Mouse (Mus musculus) G1E (cell line): ENCODE measurements around the gene Fut8. TPM values are rescaled to one million over a fixed set of nuclear protein-coding genes. Genes with fewer than 3 reads are reported as not detected.
"Not testable (repeated sequence)": the region's sequence is repeated elsewhere in the genome, so short reads cannot be mapped to it uniquely, and the experiment has no call there.

Source experiments
- ATAC-seq: 2 replicates; pipeline ENCODE4 v1.8.0; 2016; ENCODE audit warnings: mild to moderate bottlenecking; ENCODE audit not compliant: insufficient number of reproducible peaks, poor library complexity, low FRiP score, severe bottlenecking; ENCODE audit errors: extremely low read depth
- DNase-seq: peaks from one replicate; pipeline ENCODE4 v3.0.0; 2012; ENCODE audit warnings: low spot score
- H3K27me3 ChIP-seq: 2 replicates; pipeline ENCODE4 v1.6.1; 2012; ENCODE audit warnings: mild to moderate bottlenecking, low read length, inconsistent platforms; ENCODE audit not compliant: insufficient read depth
- H3K36me3 ChIP-seq: replicated peaks from 2 replicates; pipeline ENCODE3; 2012; ENCODE audit warnings: mild to moderate bottlenecking, inconsistent platforms
- H3K4me1 ChIP-seq: 2 replicates; pipeline ENCODE4 v1.6.1; 2012; ENCODE audit warnings: low read depth, low read length, inconsistent platforms, mixed read lengths; ENCODE audit not compliant: insufficient read depth
- H3K4me3 ChIP-seq: 2 replicates; pipeline ENCODE4 v1.5.1; 2012; ENCODE audit warnings: low read depth, mild to moderate bottlenecking, inconsistent platforms, low read length, moderate library complexity, mixed read lengths
- H3K9me3 ChIP-seq: replicated peaks from 2 replicates; pipeline ENCODE4 v1.6.1; 2012; ENCODE audit warnings: inconsistent platforms
- CTCF ChIP-seq: IDR thresholded peaks from 2 replicates; pipeline ENCODE4 v1.5.1; 2012; ENCODE audit warnings: low read depth, low read length, inconsistent platforms, mixed read lengths
- GATA1 ChIP-seq: IDR thresholded peaks from 2 replicates; pipeline ENCODE4 v1.6.1; 2012; ENCODE audit warnings: borderline replicate concordance, low read length, inconsistent platforms, mixed read lengths
- GATA2 ChIP-seq: IDR thresholded peaks from 2 replicates; pipeline ENCODE4 v1.6.1; 2012; ENCODE audit warnings: low read depth, low read length, inconsistent platforms, borderline replicate concordance
- POLR2AphosphoS5 ChIP-seq: IDR thresholded peaks from 2 replicates; pipeline ENCODE4 v1.6.1; 2012; ENCODE audit warnings: low read depth, low read length, inconsistent platforms; ENCODE audit not compliant: insufficient replicate concordance
- TAL1 ChIP-seq: conservative IDR thresholded peaks from 2 replicates; pipeline ENCODE4 v1.6.1; 2012; ENCODE audit warnings: low read depth, low read length, inconsistent platforms, mixed read lengths
- polyA plus RNA-seq: library from polyadenylated mRNA; stranded (reverse); fragments of >175 nt; gene quantifications from 2 replicates; pipeline ENCODE4 v1.2.3, GENCODE M21; 2012
- total RNA-seq, 2 experiments: library from RNA; stranded (forward) in 1 of 2; stranded (reverse) in 1 of 2; fragments of 200-1000 nt in 1 of 2; fragments of >200 nt in 1 of 2; fragmentation: Nextera tagmentation in 1 of 2; gene quantifications; 2 replicates each; pipeline ENCODE4 v1.2.3; 2014 to 2017

Gene Fut8
- total and polyA plus RNA-seq, 3 experiments = 35.8 to 447 (median 251) TPM

GRCm38 (mm10) chr12:77510758-77511157 is 272.8 kb downstream of the Fut8 start:
- no peak overlapping the region for H3K4me3 ChIP-seq
- ATAC-seq (no peak), DNase-seq (no peak)
- no peaks in the 10 kb centered on the region for H3K36me3 ChIP-seq
- TF ChIP-seq TAL1 = no peak
- TF ChIP-seq GATA2 = no peak
- no peak for TF ChIP-seq POLR2AphosphoS5
- no peak for TF ChIP-seq CTCF
- no peak for TF ChIP-seq GATA1
- no peaks in the 10 kb centered on the region for H3K9me3 ChIP-seq
- peaks cover 30% of the 10 kb centered on the region for H3K27me3 ChIP-seq
- no peaks in the 10 kb centered on the region for H3K4me1 ChIP-seq

GRCm38 (mm10) chr12:77511206-77511605 is 273.3 kb downstream of the Fut8 start:
- ATAC-seq = no peak
- H3K36me3 ChIP-seq = no peaks in the 10 kb centered on the region
- H3K4me1 ChIP-seq = no peaks in the 10 kb centered on the region
- H3K27me3 ChIP-seq = peaks cover 30% of the 10 kb centered on the region
- H3K9me3 ChIP-seq = no peaks in the 10 kb centered on the region
- no peak for DNase-seq
- no peak overlapping the region for H3K4me3 ChIP-seq
- TF ChIP-seq CTCF (no peak), GATA2 (no peak), TAL1 (no peak)

- Histone ChIP-seq H3K4me3 (no peak overlapping the region), H3K27me3 (peaks cover 33% of the 10 kb centered on the region), H3K9me3 (no peaks in the 10 kb centered on the region), H3K36me3 (no peaks in the 10 kb centered on the region), H3K4me1 (no peaks in the 10 kb centered on the region)
- no peak for TF ChIP-seq TAL1
- no peak for TF ChIP-seq POLR2AphosphoS5
- no peak for TF ChIP-seq GATA2
- TF ChIP-seq CTCF = no peak
- no peak for ATAC-seq
- no peak for DNase-seq
Observed at GRCm38 (mm10) chr12:77511631-77512030, 273.7 kb downstream of the Fut8 start.

GRCm38 (mm10) chr12:77516805-77517204 is 278.9 kb downstream of the Fut8 start:
- no peak for DNase-seq
- H3K4me3 ChIP-seq = no peak overlapping the region
- no peaks in the 10 kb centered on the region; the same call in 1 of the 2 replicates for H3K4me1 ChIP-seq
- TF ChIP-seq TAL1 (no peak), GATA1 (no peak), CTCF (no peak), GATA2 (no peak), POLR2AphosphoS5 (no peak)
- no peaks in the 10 kb centered on the region for H3K36me3 ChIP-seq
- no peaks in the 10 kb centered on the region for H3K9me3 ChIP-seq
- ATAC-seq = no peak
- peaks cover 38% of the 10 kb centered on the region for H3K27me3 ChIP-seq

GRCm38 (mm10) chr12:77517691-77518090 is 279.8 kb downstream of the Fut8 start:
- ATAC-seq (no peak), DNase-seq (no peak)
- H3K27me3 ChIP-seq = peaks cover 38% of the 10 kb centered on the region
- no peaks in the 10 kb centered on the region; the same call in 1 of the 2 replicates for H3K4me1 ChIP-seq
- H3K36me3 ChIP-seq = no peaks in the 10 kb centered on the region
- TF ChIP-seq GATA2 = no peak
- no peak for TF ChIP-seq TAL1
- no peak for TF ChIP-seq CTCF
- no peak for TF ChIP-seq GATA1
- TF ChIP-seq POLR2AphosphoS5 = no peak
- no peaks in the 10 kb centered on the region for H3K9me3 ChIP-seq
- no peak overlapping the region for H3K4me3 ChIP-seq

- Histone ChIP-seq H3K4me3 (no peak overlapping the region), H3K36me3 (no peaks in the 10 kb centered on the region), H3K27me3 (peaks cover 33% of the 10 kb centered on the region), H3K4me1 (no peaks in the 10 kb centered on the region; the same call in 1 of the 2 replicates), H3K9me3 (no peaks in the 10 kb centered on the region)
- no peak for ATAC-seq
- TF ChIP-seq GATA1 (no peak), POLR2AphosphoS5 (no peak), GATA2 (no peak), TAL1 (no peak), CTCF (no peak)
- DNase-seq = no peak
Observed at GRCm38 (mm10) chr12:77519534-77520102, 281.7 kb downstream of the Fut8 start.

GRCm38 (mm10) chr12:77524014-77524413 is 286.1 kb downstream of the Fut8 start:
- DNase-seq, ATAC-seq, H3K9me3 ChIP-seq, H3K4me1 ChIP-seq, H3K36me3 ChIP-seq, H3K4me3 ChIP-seq: not testable (repeated sequence)
- peaks cover 33% of the 10 kb centered on the region for H3K27me3 ChIP-seq
